Mouse (Mus musculus): ENCODE data around the gene Pik3c2g. TPM values are rescaled to one million over a fixed set of nuclear protein-coding genes. Genes with fewer than 3 reads are reported as not detected.

Pik3c2g gene
- polyA plus RNA-seq, 1 experiment = 0.04 TPM

Other genes with a start within 250 kb of the Pik3c2g start
- 0.78 and 1.5 TPM in 2 replicates for gene Rergl, start 85.2 kb upstream of the Pik3c2g start, polyA plus RNA-seq (2012; rRNA removed)

Data from urinary bladder, adult 2 months (tissue).